Mouse (Mus musculus) cerebellum, adult 18-20 months (tissue): ENCODE measurements at regions not wholly inside any gene's neighbourhood (a gene's known extent, or its start where the extent isn't known, plus 50 kb on each side); places are given as distances from the start of the nearest gene placed in this dataset.

Experiments
- DNase-seq, 2 experiments: peaks; one replicate each; pipeline ENCODE4 v3.0.0; 2021

DNA sequence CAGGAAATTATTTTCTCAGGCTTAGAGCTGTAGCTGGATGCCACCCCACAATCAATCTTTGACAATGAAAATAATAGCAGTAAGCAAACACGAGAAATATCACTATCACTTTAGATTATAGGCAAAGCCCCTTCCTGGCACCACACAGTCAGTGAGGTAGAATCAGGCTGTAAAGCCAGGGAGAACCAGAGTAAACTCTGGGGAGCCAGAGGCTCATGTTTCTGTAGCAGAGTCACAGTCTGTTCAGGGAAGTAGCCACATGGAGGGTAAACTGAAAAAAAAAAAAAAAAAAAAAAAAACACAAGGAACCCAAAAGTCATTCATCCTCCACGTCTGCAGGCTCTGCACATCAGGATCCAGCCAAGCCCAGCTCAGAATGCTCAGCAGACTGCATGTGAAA, 73.6 kb upstream of the Kctd3 start:
- DNase-seq = no peak

GRCm38 (mm10) chr1:189080797-189081196, 73.2 kb upstream of the Kctd3 start:
- peak; percentile 30 to 42 for DNase-seq

- DNase-seq = no peak
These were observed 72.1 kb upstream of the Kctd3 start for GRCm38 (mm10) chr1:189079451-189080410.

- DNase-seq = no peak
These were observed 70.2 kb upstream of the Kctd3 start for GRCm38 (mm10) chr1:189077861-189078260.

DNA sequence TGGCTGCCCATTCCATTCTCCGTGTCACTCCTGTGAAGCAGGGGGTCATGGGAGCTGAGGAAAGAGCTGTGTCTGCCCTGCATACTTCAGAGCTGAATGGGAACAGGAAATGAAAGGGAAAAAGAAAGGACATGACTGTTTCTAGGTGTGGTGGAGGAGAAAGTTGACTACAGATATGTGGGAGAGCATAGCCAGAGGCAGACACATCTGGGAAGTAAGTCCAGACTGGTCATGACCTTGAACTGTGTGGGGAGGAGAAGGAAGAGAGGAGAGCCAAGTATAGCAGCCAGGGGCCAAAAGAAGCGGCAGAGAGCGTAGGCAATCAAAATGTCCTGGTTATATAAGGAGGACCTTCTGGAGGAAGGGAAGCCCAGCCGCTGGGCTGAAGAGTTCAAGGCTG, 68.6 kb upstream of the Kctd3 start:
- DNase-seq = no peak

GRCm38 (mm10) chr1:189075671-189076070, 68.0 kb upstream of the Kctd3 start:
- no peak for DNase-seq

DNA sequence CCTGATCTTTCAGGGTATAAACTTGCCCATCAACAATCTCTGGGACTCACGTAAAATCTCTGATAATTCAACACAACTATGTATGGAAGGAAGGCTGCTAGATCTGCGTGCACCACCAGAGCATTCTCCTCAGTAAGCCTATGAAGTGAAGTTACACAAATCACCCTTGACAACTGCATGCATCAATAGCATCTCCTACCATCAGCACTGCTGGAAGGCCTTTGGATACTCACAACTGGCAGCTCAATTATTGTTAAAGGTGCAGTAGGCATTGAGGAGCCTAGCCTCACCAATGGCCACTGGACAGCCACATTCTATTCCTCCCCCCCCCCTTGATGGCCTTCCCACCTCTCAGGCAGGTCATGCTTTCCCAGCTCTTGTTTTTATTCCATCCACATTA, 64.9 kb upstream of the Kctd3 start:
- DNase-seq = no peak

DNA sequence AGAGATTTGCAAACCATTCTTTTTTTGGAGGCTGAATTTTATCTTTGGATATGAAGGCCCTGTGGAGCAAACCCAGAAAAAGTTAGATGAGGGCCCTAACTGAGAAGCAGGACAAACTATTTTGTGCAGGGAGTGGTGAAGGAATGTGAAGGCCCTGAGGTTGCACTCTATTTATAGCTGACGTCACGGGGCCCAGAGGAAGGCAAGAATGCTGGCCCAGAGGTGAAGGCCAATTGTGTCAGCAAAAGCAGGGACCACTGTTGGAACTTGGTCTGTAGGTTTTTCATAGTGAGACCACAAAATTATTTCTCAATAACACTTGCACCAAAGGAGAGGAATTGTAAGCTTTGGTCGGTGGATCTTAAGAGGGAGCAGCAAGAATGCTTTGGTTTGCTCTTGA, 60.6 kb upstream of the Kctd3 start:
- no peak for DNase-seq

- no peak for DNase-seq
These were observed 59.7 kb upstream of the Kctd3 start for GRCm38 (mm10) chr1:189067204-189067960.

- DNase-seq = no peak
These were observed 59.0 kb upstream of the Kctd3 start for GRCm38 (mm10) chr1:189066446-189067151.

DNA sequence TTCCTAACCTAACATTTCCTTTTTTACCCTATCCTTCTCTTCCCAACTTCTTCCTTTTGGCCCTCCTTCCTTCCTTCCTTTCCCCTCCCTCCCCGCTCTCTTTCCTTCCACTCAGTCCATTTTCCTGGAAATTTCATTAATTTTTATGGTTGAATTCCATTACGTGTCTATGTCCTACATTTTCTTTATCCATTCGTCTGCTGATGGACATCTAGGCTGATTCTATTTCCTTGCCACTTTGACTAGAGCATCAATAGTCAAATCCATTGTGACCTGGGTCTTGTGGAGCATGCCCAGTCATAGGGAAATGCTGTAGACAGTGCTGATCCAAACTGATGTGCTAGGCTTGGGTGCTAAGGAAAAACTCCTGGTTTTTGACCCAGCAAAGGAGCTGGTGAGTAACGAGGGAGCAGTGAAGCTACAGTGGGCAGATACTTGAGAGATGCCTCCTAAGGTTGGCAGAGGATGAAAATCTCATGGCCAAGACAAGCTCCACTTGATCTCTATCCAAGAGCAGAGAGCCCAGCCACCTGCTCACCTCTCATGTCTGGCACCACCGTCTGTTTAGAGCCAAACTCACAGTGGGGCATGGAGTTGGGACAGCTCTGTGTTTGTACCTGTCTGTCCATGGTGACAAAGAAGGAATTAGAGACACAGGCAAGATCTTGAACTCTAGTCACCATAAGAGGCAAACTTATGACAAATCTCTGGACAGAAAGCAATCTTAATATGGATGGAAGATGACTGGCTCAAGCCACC, 57.7 kb upstream of the Kctd3 start:
- peak; percentile 91 to 94 for DNase-seq

DNA sequence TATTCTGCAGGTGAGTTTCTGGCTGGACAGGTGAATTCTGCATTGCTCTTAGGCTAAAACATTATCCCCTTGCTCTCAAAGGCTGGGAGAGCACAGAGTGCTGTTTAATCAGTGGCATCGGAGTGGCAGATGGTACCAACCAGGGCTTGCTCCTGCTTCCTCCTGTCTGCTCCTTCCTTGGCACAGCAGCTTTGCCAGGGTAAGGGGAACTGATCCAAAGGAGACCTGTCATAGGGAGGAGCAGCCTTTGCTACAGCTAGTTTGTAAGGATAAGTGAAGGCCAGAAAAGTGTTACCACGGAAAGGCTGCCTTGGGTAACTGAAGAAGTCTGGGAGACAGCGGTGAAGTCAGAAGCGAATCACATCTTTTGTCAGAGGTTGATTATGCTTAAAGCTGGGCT, 57.0 kb upstream of the Kctd3 start:
- DNase-seq = peak; percentile 83 to 94

DNA sequence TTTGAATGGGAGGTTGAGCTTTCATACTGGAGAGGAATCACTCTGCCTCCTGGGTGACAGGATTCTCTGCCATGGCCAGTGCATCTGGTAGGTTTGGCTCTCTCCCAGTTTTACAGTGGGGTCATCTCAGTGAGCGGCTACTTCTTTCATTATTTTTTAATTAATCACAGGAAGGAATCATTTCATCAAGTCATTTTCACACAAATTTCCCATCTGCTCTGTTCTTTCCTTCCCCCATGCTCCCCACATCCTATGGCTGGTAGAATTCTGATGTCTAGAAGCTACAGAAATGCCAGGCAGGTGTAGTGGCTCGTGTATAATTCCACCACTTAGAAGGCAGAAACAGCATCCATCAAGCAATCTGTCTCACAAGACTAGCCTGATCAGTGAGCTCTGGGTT, 56.1 kb upstream of the Kctd3 start:
- DNase-seq = peak; percentile 58 to 72

- no peak for DNase-seq
These were observed 55.6 kb upstream of the Kctd3 start for GRCm38 (mm10) chr1:189063209-189063608.
